Mouse (Mus musculus) cerebellum, postnatal 36 days (tissue): ENCODE measurements around the gene Gatad1.
A peak's percentile ranks its signal among the peaks of the same experiment; 100 is the strongest.
"Not testable (repeated sequence)": the region's sequence is repeated elsewhere in the genome, so short reads cannot be mapped to it uniquely, and the experiment has no call there.

ENCODE experiments used
- DNase-seq, 2 experiments: peaks; one replicate each; pipeline ENCODE4 v3.0.0; 2021 to 2022; ENCODE audit warnings: mixed read lengths in 2 of 2

The Gatad1 gene

GRCm38 (mm10) chr5:3633951-3634350 lies 23.0 kb downstream of the Gatad1 start:
- no peak for DNase-seq

- DNase-seq = no peak
These were observed 23.7 kb downstream of the Gatad1 start for GRCm38 (mm10) chr5:3633315-3633714.

- no peak for DNase-seq
These were observed 24.7 kb downstream of the Gatad1 start for GRCm38 (mm10) chr5:3632285-3632684.

DNA sequence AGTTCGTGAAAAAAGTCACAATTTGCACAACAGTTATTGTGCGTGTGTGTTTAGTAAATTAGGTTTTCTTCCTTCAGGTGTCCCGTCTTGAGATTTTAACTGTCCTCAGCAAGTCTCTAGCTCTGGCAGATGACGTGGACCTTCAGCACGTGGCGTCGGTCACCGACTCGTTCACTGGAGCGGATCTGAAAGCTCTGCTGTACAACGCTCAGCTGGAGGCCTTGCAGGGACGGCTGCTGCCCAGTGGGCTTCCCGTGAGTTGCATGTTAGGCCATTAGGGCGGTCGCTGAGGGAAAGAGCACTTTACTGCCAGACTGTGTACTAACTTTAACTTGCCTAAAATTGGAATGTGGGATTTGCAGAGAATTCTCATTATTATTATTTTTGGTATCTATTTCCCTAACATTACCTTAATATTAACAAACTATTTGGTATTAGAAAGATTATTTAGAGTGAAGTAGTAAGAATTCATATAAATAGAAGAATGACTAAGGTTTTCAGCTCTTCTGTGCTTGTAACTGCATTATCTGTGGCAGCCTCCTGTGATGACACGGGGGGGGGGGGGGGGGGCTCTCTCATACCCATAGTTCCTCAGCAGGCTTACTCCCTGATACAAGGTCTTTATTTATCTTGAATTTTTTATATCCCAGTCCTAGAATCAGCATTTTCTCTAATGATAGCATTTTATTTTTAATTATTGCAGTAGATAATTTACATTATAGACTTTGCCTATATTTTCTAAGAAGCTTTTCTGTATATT lies 25.3 kb downstream of the Gatad1 start:
- no peak for DNase-seq

GRCm38 (mm10) chr5:3630055-3630454 lies 26.9 kb downstream of the Gatad1 start:
- DNase-seq = no peak

GRCm38 (mm10) chr5:3620486-3620885 lies 36.5 kb downstream of the Gatad1 start:
- peak; percentile 74 for DNase-seq

DNA sequence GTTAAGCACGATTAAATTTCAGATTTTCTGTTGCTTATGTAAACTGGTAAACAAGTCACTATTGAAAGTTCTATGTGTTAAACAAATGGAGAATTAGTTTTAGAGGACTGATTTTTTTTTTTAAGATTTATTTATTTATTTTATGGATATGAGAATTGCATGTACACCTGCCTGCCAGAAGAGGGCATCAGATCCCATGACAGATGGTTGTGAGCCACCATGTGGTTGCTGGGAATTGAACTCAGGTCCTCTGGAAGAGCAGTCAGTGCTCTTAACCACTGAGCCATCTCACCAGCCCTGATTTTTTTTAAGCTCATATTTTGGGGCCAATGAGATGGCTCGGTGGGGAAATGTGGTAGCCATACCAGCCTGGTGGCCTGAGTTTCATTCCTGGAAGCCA lies 45.1 kb downstream of the Gatad1 start:
- DNase-seq = not testable (repeated sequence)

- DNase-seq = no peak
These were observed 47.7 kb downstream of the Gatad1 start for GRCm38 (mm10) chr5:3609241-3609640.

- DNase-seq = no peak
These were observed 49.9 kb downstream of the Gatad1 start for GRCm38 (mm10) chr5:3607114-3607513.

DNA sequence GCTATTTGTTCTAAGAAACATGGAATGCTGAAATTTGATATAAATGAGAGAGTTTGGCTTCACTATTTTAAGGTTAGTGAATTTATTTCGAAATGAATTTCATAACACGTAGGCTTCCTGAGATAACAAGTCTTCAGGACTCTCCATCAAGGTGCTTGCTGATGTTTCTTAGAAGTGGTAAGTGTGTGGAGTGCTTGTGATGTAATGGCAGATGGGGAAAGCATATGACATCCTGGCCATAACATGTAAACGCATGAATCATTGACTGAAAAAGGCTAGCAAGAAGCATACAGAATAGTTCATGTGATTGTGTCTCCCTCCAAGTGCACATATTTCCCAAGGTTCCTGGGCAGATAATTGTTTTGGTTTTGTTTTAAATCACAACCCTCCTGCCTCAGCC lies 56.2 kb downstream of the Gatad1 start:
- no peak for DNase-seq

GRCm38 (mm10) chr5:3600298-3600697 lies 56.7 kb downstream of the Gatad1 start:
- no peak for DNase-seq

DNA sequence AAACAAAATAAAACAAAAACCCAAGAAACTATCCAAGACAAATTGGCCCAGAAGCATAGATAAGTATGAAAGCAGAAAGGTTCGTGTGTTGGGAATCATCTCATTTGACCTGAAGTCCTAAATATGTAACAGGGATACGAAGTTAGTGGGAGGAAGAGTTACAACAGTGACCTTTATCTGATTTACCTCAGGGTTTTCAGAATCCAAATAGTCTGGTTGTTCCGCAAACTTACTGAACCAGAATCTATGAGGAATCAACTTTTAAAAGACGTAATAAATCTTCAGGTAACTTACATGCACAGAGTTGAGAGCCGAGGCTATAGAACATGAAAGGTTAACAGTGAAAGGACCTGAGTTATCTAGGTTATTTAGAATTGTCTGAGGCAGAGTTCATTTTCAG lies 58.2 kb downstream of the Gatad1 start:
- no peak for DNase-seq

- DNase-seq = no peak
These were observed 59.8 kb downstream of the Gatad1 start for GRCm38 (mm10) chr5:3597171-3597570.

GRCm38 (mm10) chr5:3596399-3596766 lies 60.6 kb downstream of the Gatad1 start, which contains the start of gene Rbm48:
Rbm48 (minus strand) TSS chr5:3596585.
- peak; percentile 81 to 85 for DNase-seq

- peak; percentile 92 to 94 for DNase-seq
These were observed 61.1 kb downstream of the Gatad1 start, which contains the start of gene Pex1 for GRCm38 (mm10) chr5:3595693-3596398. Pex1 (plus strand) TSS chr5:3596066.
